Mouse (Mus musculus): ENCODE measurements around the gene Ykt6. TPM values are rescaled to one million over a fixed set of nuclear protein-coding genes. Genes with fewer than 3 reads are reported as not detected.
"Not testable (repeated sequence)": the region's sequence is repeated elsewhere in the genome, so short reads cannot be mapped to it uniquely, and the experiment has no call there.

Ykt6 gene
- polyA plus RNA-seq, 1 experiment from 2014 or later: 25.5 TPM

DNA sequence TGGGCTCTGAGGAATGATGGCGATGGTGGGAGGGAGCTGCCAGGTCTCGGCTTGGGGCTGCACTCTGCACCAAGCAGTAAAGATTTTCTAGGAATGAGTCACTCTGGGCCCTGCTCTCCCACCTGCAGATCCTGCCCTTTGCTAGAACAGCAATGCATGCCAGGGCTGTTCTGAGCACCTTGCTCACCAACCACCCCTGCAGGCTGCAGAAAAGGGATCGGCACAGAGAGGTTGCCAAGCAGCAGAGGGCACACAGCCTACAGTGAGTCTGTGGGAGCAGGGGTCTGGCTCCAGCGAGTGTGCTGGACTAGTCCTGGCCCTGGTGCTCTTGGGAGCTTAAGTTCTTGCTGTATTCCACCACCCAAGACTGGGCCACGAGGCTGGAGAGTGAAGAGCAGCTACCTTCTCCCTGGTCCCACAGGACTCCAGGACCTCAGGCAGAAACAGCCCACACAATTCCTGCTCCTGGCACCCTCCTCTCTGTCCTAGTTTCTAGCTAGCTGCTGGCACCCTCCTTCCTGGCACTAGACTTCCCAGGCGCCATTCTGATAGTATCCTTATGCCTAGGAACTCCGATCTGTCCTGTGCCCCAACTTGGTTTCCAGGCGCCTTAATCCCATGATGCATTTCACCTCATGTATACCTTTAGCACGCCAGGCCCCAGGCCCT is 46.6 kb downstream of the Ykt6 start:
- ATAC-seq (replicated peaks; ENCODE audit: low FRiP score): no peak
- Histone ChIP-seq H3K9me3 (ENCODE audit: control insufficient read depth, low read length) (no peaks in the 10 kb centered on the region), H3K9ac (ENCODE audit: low read length) (no peak overlapping the region), H3K27me3 (ENCODE audit: control insufficient read depth, insufficient read depth, low read length) (peaks cover 4% of the 10 kb centered on the region), H3K4me3 (ENCODE audit: low read depth, low read length) (no peak overlapping the region), H3K36me3 (ENCODE audit: control insufficient read depth, insufficient read depth, low read length) (no peaks in the 10 kb centered on the region), H3K27ac (ENCODE audit: low read depth, low read length) (no peak overlapping the region), H3K4me2 (ENCODE audit: low read depth, low read length, severe bottlenecking) (no peak overlapping the region), H3K4me1 (replicated peaks; ENCODE audit: control insufficient read depth, insufficient read depth, low read length) (peaks cover 7% of the 10 kb centered on the region)
- WGBS: 82% methylated on average over 9 of the region's 9 CpGs
- DNase-seq (ENCODE audit: low spot score): no peak

DNA sequence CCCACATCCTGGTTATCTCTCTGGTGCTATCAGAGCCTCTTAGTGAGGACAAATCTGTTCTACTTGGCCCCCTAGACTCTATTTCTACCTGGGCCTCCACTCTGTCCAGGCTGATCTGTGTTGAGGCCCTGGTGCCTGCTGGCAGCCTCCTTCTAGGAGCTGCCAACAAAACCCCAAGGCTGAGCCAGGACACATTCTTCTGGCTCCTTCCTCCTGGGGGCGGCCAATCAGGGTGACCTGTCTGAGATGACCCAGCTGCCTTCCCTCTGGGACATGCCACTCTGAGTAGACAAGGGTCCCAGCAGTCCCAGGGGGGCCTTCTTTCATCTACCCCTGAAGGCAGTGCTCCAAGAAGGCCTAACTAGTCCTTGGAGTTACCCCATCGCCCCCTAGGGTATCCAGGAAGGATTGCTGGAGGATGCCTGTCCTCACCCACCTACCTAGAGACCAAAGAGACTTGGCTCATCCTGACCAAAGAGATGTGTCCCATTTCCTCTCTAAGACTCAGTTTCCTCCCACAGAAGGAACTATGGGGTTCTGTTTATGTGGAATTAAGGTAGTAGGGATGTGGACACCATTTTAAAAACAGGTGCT is 47.6 kb downstream of the Ykt6 start:
- Histone ChIP-seq H3K4me3 (ENCODE audit: low read depth, low read length) (no peak overlapping the region), H3K9me3 (ENCODE audit: control insufficient read depth, low read length) (no peaks in the 10 kb centered on the region), H3K4me2 (ENCODE audit: low read depth, low read length, severe bottlenecking) (no peak overlapping the region), H3K4me1 (replicated peaks; ENCODE audit: control insufficient read depth, insufficient read depth, low read length) (peaks cover 7% of the 10 kb centered on the region), H3K27me3 (ENCODE audit: control insufficient read depth, insufficient read depth, low read length) (peaks cover 4% of the 10 kb centered on the region), H3K27ac (ENCODE audit: low read depth, low read length) (no peak overlapping the region), H3K36me3 (ENCODE audit: control insufficient read depth, insufficient read depth, low read length) (no peaks in the 10 kb centered on the region), H3K9ac (ENCODE audit: low read length) (no peak overlapping the region)
- ATAC-seq (replicated peaks; ENCODE audit: low FRiP score) (no peak), DNase-seq (ENCODE audit: low spot score) (no peak)
- WGBS: 49% methylated on average over 2 of the region's 2 CpGs

DNA sequence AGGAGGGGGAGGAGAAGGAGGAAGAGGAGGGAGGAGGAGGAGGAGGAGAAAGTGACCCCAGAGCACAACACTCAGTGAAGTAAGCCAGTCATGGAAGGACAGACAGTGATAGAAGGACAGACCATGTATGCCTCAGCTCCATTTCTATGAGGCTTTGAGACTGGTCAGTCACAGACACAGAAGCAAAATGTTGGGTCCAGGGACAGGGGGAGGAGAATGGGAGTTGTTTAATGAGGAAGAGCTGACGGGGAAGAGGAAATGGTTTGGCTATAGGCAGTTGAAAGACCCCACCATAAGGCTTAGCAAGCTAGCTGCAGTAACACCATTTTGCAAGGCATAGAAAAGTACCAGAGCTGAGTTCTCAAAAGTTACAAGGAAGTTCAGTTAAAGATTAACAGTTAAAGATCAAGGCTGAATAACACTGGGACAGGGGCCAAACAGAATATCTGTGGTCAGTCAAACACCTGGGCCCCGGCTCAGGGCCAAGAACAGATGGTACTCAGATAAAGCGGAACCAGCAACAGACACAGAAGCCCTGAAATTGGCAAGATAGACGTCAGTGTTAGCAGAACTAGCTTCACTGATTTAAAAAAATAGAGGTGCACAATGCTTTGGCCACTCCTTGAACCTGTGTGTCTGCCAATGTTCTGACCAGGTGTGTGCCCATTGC is 50.0 kb downstream of the Ykt6 start:
- not testable (repeated sequence) for H3K9ac ChIP-seq (ENCODE audit: low read length); H3K27ac ChIP-seq (ENCODE audit: low read depth, low read length); ATAC-seq (replicated peaks; ENCODE audit: low FRiP score); H3K4me2 ChIP-seq (ENCODE audit: low read depth, low read length, severe bottlenecking); H3K36me3 ChIP-seq (ENCODE audit: control insufficient read depth, insufficient read depth, low read length); H3K4me1 ChIP-seq (replicated peaks; ENCODE audit: control insufficient read depth, insufficient read depth, low read length); DNase-seq (ENCODE audit: low spot score); H3K4me3 ChIP-seq (ENCODE audit: low read depth, low read length); H3K27me3 ChIP-seq (ENCODE audit: control insufficient read depth, insufficient read depth, low read length); H3K9me3 ChIP-seq (ENCODE audit: control insufficient read depth, low read length)
- 63% methylated on average over 1 of the region's 4 CpGs for WGBS

DNA sequence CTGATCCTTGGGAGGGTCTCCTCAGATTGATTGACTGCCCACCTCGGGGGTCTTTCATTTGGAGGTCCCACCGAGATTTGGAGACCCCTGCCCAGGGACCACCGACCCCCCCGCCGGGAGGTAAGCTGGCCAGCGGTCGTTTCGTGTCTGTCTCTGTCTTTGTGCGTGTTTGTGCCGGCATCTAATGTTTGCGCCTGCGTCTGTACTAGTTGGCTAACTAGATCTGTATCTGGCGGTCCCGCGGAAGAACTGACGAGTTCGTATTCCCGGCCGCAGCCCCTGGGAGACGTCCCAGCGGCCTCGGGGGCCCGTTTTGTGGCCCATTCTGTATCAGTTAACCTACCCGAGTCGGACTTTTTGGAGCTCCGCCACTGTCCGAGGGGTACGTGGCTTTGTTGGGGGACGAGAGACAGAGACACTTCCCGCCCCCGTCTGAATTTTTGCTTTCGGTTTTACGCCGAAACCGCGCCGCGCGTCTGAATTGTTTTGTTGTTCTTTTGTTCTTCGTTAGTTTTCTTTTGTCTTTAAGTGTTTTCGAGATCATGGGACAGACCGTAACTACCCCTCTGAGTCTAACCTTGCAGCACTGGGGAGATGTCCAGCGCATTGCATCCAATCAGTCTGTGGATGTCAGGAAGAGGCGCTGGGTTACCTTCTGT is 51.0 kb downstream of the Ykt6 start:
- ATAC-seq (replicated peaks; ENCODE audit: low FRiP score); H3K27me3 ChIP-seq (ENCODE audit: control insufficient read depth, insufficient read depth, low read length); DNase-seq (ENCODE audit: low spot score); H3K36me3 ChIP-seq (ENCODE audit: control insufficient read depth, insufficient read depth, low read length); H3K27ac ChIP-seq (ENCODE audit: low read depth, low read length); H3K9me3 ChIP-seq (ENCODE audit: control insufficient read depth, low read length); H3K9ac ChIP-seq (ENCODE audit: low read length); H3K4me1 ChIP-seq (replicated peaks; ENCODE audit: control insufficient read depth, insufficient read depth, low read length): not testable (repeated sequence)
- 4% methylated on average over 34 of the region's 44 CpGs for WGBS
- Histone ChIP-seq H3K4me2 (ENCODE audit: low read depth, low read length, severe bottlenecking) (peak overlapping the region; percentile 50; the same call in 1 of the 2 replicates), H3K4me3 (ENCODE audit: low read depth, low read length) (peak overlapping the region; percentile 29)

DNA sequence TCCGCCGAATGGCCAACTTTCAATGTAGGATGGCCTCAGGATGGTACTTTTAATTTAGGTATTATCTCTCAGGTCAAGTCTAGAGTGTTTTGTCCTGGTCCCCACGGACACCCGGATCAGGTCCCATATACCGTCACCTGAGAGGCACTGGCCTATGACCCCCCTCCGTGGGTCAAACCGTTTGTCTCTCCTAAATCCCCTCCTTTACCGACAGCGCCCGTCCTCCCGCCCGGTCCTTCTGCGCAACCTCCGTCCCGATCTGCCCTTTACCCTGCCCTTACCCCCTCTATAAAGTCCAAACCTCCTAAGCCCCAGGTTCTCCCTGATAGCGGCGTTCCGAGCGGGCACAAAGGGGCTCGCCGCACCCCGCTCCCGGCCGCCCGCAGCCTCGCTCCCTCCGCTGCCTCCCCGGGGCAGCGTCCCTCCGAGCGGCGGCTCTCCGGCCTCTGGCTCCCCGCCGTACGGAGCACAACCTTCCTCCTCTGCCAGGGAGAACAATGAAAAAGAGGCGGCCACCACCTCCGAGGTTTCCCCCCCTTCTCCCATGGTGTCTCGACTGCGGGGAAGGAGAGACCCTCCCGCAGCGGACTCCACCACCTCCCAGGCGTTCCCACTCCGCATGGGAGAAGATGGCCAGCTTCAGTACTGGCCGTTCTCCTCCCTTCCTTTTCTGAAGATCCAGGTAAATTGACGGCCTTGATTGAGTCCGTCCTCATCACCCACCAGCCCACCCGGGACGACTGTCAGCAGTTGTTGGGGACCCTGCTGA is 51.7 kb downstream of the Ykt6 start:
- not testable (repeated sequence) for H3K4me1 ChIP-seq (replicated peaks; ENCODE audit: control insufficient read depth, insufficient read depth, low read length); H3K9ac ChIP-seq (ENCODE audit: low read length); H3K27ac ChIP-seq (ENCODE audit: low read depth, low read length); H3K9me3 ChIP-seq (ENCODE audit: control insufficient read depth, low read length); H3K36me3 ChIP-seq (ENCODE audit: control insufficient read depth, insufficient read depth, low read length); H3K27me3 ChIP-seq (ENCODE audit: control insufficient read depth, insufficient read depth, low read length); DNase-seq (ENCODE audit: low spot score)
- ATAC-seq (replicated peaks; ENCODE audit: low FRiP score): peak; percentile 66; the same call in 1 of the 2 replicates
- peak overlapping the region; percentile 50 for H3K4me2 ChIP-seq (ENCODE audit: low read depth, low read length, severe bottlenecking)
- 4% methylated on average over 22 of the region's 49 CpGs for WGBS
- peak overlapping the region; percentile 29 for H3K4me3 ChIP-seq (ENCODE audit: low read depth, low read length)

DNA sequence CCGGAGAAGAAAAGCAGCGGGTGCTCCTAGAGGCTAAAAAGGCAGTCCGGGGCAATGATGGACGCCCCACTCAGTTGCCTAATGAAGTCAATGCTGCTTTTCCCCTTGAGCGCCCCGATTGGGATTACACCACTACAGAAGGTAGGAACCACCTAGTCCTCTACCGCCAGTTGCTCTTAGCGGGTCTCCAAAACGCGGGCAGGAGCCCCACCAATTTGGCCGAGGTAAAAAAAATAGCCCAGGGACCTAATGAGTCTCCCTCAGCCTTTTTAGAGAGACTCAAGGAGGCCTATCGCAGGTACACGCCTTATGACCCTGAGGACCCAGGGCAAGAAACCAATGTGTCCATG is 52.3 kb downstream of the Ykt6 start:
- not testable (repeated sequence) for H3K27me3 ChIP-seq (ENCODE audit: control insufficient read depth, insufficient read depth, low read length); DNase-seq (ENCODE audit: low spot score); H3K9ac ChIP-seq (ENCODE audit: low read length)

DNA sequence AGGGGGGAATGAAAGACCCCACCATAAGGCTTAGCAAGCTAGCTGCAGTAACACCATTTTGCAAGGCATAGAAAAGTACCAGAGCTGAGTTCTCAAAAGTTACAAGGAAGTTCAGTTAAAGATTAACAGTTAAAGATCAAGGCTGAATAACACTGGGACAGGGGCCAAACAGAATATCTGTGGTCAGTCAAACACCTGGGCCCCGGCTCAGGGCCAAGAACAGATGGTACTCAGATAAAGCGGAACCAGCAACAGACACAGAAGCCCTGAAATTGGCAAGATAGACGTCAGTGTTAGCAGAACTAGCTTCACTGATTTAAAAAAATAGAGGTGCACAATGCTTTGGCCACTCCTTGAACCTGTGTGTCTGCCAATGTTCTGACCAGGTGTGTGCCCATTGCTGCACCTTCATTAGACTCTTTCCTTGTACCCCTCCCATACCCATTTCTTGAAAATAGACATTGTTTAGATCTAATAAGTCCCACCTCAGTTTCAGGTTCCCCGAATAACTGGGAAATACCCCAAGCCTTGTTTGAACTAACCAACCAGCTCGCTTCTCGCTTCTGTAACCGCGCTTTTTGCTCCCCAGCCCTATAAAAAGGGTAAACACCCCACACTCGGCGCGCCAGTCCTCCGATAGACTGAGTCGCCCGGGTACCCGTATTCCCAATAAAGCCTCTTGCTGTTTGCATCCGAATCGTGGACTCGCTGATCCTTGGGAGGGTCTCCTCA is 55.4 kb downstream of the Ykt6 start:
- not testable (repeated sequence) for H3K36me3 ChIP-seq (ENCODE audit: control insufficient read depth, insufficient read depth, low read length); ATAC-seq (replicated peaks; ENCODE audit: low FRiP score); DNase-seq (ENCODE audit: low spot score); H3K27ac ChIP-seq (ENCODE audit: low read depth, low read length); H3K27me3 ChIP-seq (ENCODE audit: control insufficient read depth, insufficient read depth, low read length); H3K9me3 ChIP-seq (ENCODE audit: control insufficient read depth, low read length); H3K4me3 ChIP-seq (ENCODE audit: low read depth, low read length); H3K9ac ChIP-seq (ENCODE audit: low read length); H3K4me2 ChIP-seq (ENCODE audit: low read depth, low read length, severe bottlenecking); H3K4me1 ChIP-seq (replicated peaks; ENCODE audit: control insufficient read depth, insufficient read depth, low read length)
- WGBS: 84% methylated on average over 3 of the region's 18 CpGs

More for the DNA sequence above, 52.3 kb downstream of the Ykt6 start:
- not testable (repeated sequence) for H3K36me3 ChIP-seq (ENCODE audit: control insufficient read depth, insufficient read depth, low read length); H3K4me2 ChIP-seq (ENCODE audit: low read depth, low read length, severe bottlenecking); H3K27ac ChIP-seq (ENCODE audit: low read depth, low read length); H3K4me1 ChIP-seq (replicated peaks; ENCODE audit: control insufficient read depth, insufficient read depth, low read length); ATAC-seq (replicated peaks; ENCODE audit: low FRiP score); H3K9me3 ChIP-seq (ENCODE audit: control insufficient read depth, low read length); H3K4me3 ChIP-seq (ENCODE audit: low read depth, low read length)
- 21% methylated on average over 11 of the region's 13 CpGs for WGBS

DNA sequence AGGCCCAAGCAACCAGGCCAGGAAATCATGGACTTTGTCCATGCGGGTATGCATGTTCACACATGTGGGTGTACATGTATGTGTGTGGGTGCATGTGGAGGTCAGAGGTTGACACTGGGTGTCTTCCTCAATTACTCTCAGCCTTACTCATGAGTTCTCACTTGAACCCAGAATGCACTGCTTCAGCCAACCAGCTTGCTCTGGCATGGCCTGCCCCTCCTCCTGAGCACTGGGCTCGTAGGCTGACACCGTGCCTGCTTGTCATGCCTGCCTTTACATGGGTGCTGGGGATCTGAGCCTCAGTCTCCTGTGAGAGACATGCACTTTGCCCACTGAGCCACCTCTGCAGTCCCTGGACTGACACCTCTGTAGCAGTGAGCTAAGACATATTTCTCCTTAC is 56.4 kb downstream of the Ykt6 start:
- ATAC-seq (replicated peaks; ENCODE audit: low FRiP score) (no peak), DNase-seq (ENCODE audit: low spot score) (no peak)
- Histone ChIP-seq H3K4me1 (replicated peaks; ENCODE audit: control insufficient read depth, insufficient read depth, low read length) (no peaks in the 10 kb centered on the region), H3K27ac (ENCODE audit: low read depth, low read length) (no peak overlapping the region), H3K36me3 (ENCODE audit: control insufficient read depth, insufficient read depth, low read length) (no peaks in the 10 kb centered on the region), H3K9me3 (ENCODE audit: control insufficient read depth, low read length) (no peaks in the 10 kb centered on the region), H3K4me2 (ENCODE audit: low read depth, low read length, severe bottlenecking) (no peak overlapping the region), H3K4me3 (ENCODE audit: low read depth, low read length) (no peak overlapping the region), H3K9ac (ENCODE audit: low read length) (no peak overlapping the region), H3K27me3 (ENCODE audit: control insufficient read depth, insufficient read depth, low read length) (no peaks in the 10 kb centered on the region; the same call in 1 of the 2 replicates)
- 87% methylated on average over 3 of the region's 3 CpGs for WGBS
